ENCODE assay signal across 18 mouse cellular contexts in genomic region chr7:25232101-25232648, GRCm38 (mm10). TPM values are rescaled to one million over a fixed set of nuclear protein-coding genes. Genes with fewer than 3 reads are reported as not detected.
DNase-seq lines count a peak whose midpoint lies in the region; ATAC-seq and TF ChIP-seq lines count a peak whose summit lies in the region.
"Had no signal": no experiment of that assay in that cellular context is flagged by ENCODE, and none has a peak within 500 bp of the region (broad histone marks: within the 10 kb centered on the region; RNA-seq: fewer than 3 reads in every experiment).

No protein-coding gene starts in this region.

- no peak overlapping the region for H3K4me2 ChIP-seq in intestine, postnatal 0 days (replicated peaks; ENCODE audit: low read depth)
- no peak overlapping the region for H3K4me2 ChIP-seq in intestine, embryonic 16.5 days (ENCODE audit: low read depth, low read length)
- no peak overlapping the region for H3K4me2 ChIP-seq in midbrain, embryonic 15.5 days
- H3K4me2 ChIP-seq in CH12.LX (ENCODE audit: insufficient read depth, low read depth, poor library complexity, severe bottlenecking), result no peak overlapping the region
- H3K4me2 ChIP-seq: embryonic facial prominence, embryonic 12.5 days; forebrain, embryonic 13.5 days; heart, embryonic 15.5 days; liver, embryonic 15.5 days; stomach, embryonic 15.5 days had no signal

- H3K79me2 ChIP-seq in CH12.LX (replicated peaks; ENCODE audit: control insufficient read depth, extremely low read depth, insufficient read depth, poor library complexity, severe bottlenecking), result peaks cover 34% of the 10 kb centered on the region

- TF ChIP-seq CTCF in intestine, postnatal 0 days (IDR thresholded peaks at IDR 0.05; ENCODE audit: low read depth), result peak; percentile 36
- no peak; a peak in 1 of 4 replicates for TF ChIP-seq CTCF in CH12.LX (conservative IDR thresholded peaks at IDR 0.05 in 1 of 2, IDR thresholded peaks at IDR 0.05 in 1 of 2; ENCODE audit: low read depth in 2 of 2, low read length in 2 of 2)

- H3K36me3 ChIP-seq in intestine, postnatal 0 days (ENCODE audit: control insufficient read depth, insufficient read depth), result peaks cover 69% of the 10 kb centered on the region
- peaks cover 34% of the 10 kb centered on the region for H3K36me3 ChIP-seq in intestine, embryonic 16.5 days (ENCODE audit: control insufficient read depth, insufficient read depth, low read length)
- peaks cover 87% of the 10 kb centered on the region for H3K36me3 ChIP-seq in midbrain, embryonic 10.5 days
- H3K36me3 ChIP-seq in midbrain, embryonic 15.5 days (replicated peaks), result peaks cover 58% of the 10 kb centered on the region
- peaks cover 78 to 86% of the 10 kb centered on the region in 2 experiments for H3K36me3 ChIP-seq in CH12.LX (replicated peaks in 1 of 2; ENCODE audit: control insufficient read depth in 1 of 2, insufficient read depth in 1 of 2, low read length in 1 of 2)

- TF ChIP-seq RAD21 in CH12.LX (IDR thresholded peaks at IDR 0.05; ENCODE audit: low read depth, low read length), result no peak; the same call in 1 of the 2 replicates

- in situ Hi-C loops in CH12.LX (cut with MboI; ENCODE audit: low pct_ligation_motif_present, low pct_unique_long_range_greater_than_20kb, low sequenced_read_pairs), result no loop called here

- DNase-seq in midbrain, embryonic 10.5 days (ENCODE audit: low spot score), result no peak
- DNase-seq in CH12.LX (ENCODE audit: extremely low read depth) (no peak), ES-CJ7 (ENCODE audit: low read depth, low spot score) (peak; percentile 43)
- no peak for DNase-seq in adrenal gland, adult 8-10 months
- no peak for DNase-seq in layer of hippocampus, postnatal 10 days (ENCODE audit: low spot score in 2 of 2)
- DNase-seq: cerebellum, adult 9-10 months; gastrocnemius, postnatal 25 days; kidney, adult 8-10 months had no signal

- no peaks in the 10 kb centered on the region for H3K9me3 ChIP-seq in intestine, postnatal 0 days (ENCODE audit: control insufficient read depth)
- no peaks in the 10 kb centered on the region for H3K9me3 ChIP-seq in intestine, embryonic 16.5 days (ENCODE audit: control insufficient read depth, low read length)
- H3K9me3 ChIP-seq in midbrain, embryonic 10.5 days (replicated peaks), result no peaks in the 10 kb centered on the region
- no peaks in the 10 kb centered on the region for H3K9me3 ChIP-seq in midbrain, embryonic 15.5 days
- H3K9me3 ChIP-seq in CH12.LX (replicated peaks; ENCODE audit: low read length), result no peaks in the 10 kb centered on the region
- H3K9me3 ChIP-seq: embryonic facial prominence, embryonic 12.5 days; forebrain, embryonic 13.5 days; heart, embryonic 15.5 days; liver, embryonic 15.5 days; stomach, embryonic 15.5 days had no signal

- no peak overlapping the region for H3K27ac ChIP-seq in intestine, postnatal 0 days (ENCODE audit: low read depth, low read length)
- H3K27ac ChIP-seq in intestine, embryonic 16.5 days (ENCODE audit: low read length), result no peak overlapping the region
- no peak overlapping the region for H3K27ac ChIP-seq in midbrain, embryonic 10.5 days (replicated peaks)
- no peak overlapping the region for H3K27ac ChIP-seq in midbrain, embryonic 15.5 days
- no peak overlapping the region for H3K27ac ChIP-seq in CH12.LX (ENCODE audit: insufficient read depth, low read depth)
- H3K27ac ChIP-seq: embryonic facial prominence, embryonic 12.5 days; forebrain, embryonic 13.5 days; heart, embryonic 15.5 days; liver, embryonic 15.5 days; stomach, embryonic 15.5 days had no signal

- TF ChIP-seq EP300 in CH12.LX (IDR thresholded peaks at IDR 0.05; ENCODE audit: low read length), result no peak

- 57% methylated on average over 5 of the region's 5 CpGs for WGBS in intestine, postnatal 0 days
- WGBS in intestine, embryonic 16.5 days, result 49% methylated on average over 5 of the region's 5 CpGs
- WGBS in midbrain, embryonic 10.5 days, result 73% methylated on average over 5 of the region's 5 CpGs
- WGBS in midbrain, embryonic 15.5 days, result 60% methylated on average over 5 of the region's 5 CpGs

- no peaks in the 10 kb centered on the region for H3K27me3 ChIP-seq in intestine, postnatal 0 days (replicated peaks; ENCODE audit: control insufficient read depth, insufficient read depth, low read length)
- H3K27me3 ChIP-seq in intestine, embryonic 16.5 days (replicated peaks; ENCODE audit: control insufficient read depth, insufficient read depth, low read length), result no peaks in the 10 kb centered on the region
- H3K27me3 ChIP-seq in midbrain, embryonic 10.5 days (ENCODE audit: low read depth, poor library complexity, severe bottlenecking), result no peaks in the 10 kb centered on the region
- no peaks in the 10 kb centered on the region for H3K27me3 ChIP-seq in midbrain, embryonic 15.5 days (replicated peaks)
- H3K27me3 ChIP-seq in CH12.LX (replicated peaks), result no peaks in the 10 kb centered on the region
- H3K27me3 ChIP-seq: embryonic facial prominence, embryonic 12.5 days; forebrain, embryonic 13.5 days; heart, embryonic 15.5 days; liver, embryonic 15.5 days; stomach, embryonic 15.5 days had no signal

- no peaks in the 10 kb centered on the region for H3K4me1 ChIP-seq in intestine, postnatal 0 days (replicated peaks; ENCODE audit: control insufficient read depth, insufficient read depth, low read length)
- peaks cover 21% of the 10 kb centered on the region for H3K4me1 ChIP-seq in intestine, embryonic 16.5 days (ENCODE audit: control insufficient read depth, insufficient read depth, low read length)
- peaks cover 21% of the 10 kb centered on the region for H3K4me1 ChIP-seq in midbrain, embryonic 10.5 days
- H3K4me1 ChIP-seq in midbrain, embryonic 15.5 days, result peaks cover 28% of the 10 kb centered on the region
- H3K4me1 ChIP-seq in CH12.LX (ENCODE audit: control insufficient read depth in 1 of 2, insufficient read depth in 2 of 2), result peaks cover 8 to 31% of the 10 kb centered on the region in 2 experiments

- no peak overlapping the region for H3K4me3 ChIP-seq in intestine, postnatal 0 days (ENCODE audit: low read depth, low read length)
- H3K4me3 ChIP-seq in intestine, embryonic 16.5 days (ENCODE audit: low read length), result no peak overlapping the region
- 0 out of 2 replicates have a peak overlapping the region, but pooled peaks have one; percentile 5 for H3K4me3 ChIP-seq in midbrain, embryonic 10.5 days
- no peak overlapping the region for H3K4me3 ChIP-seq in midbrain, embryonic 15.5 days
- no peak overlapping the region for H3K4me3 ChIP-seq in CH12.LX (replicated peaks in 1 of 3; ENCODE audit: low read depth in 2 of 3, low read length in 2 of 3, poor library complexity in 1 of 3)
- H3K4me3 ChIP-seq: embryonic facial prominence, embryonic 12.5 days; erythroblast, embryonic 14.5 days; forebrain, embryonic 13.5 days; heart, embryonic 15.5 days; liver, embryonic 15.5 days; myocyte; stomach, embryonic 15.5 days had no signal

- ATAC-seq in intestine, postnatal 0 days, result no peak
- no peak for ATAC-seq in intestine, embryonic 16.5 days
- ATAC-seq in midbrain, embryonic 15.5 days (replicated peaks), result no peak
- ATAC-seq: forebrain, embryonic 13.5 days had no signal

- no peak for TF ChIP-seq POLR2A in CH12.LX (IDR thresholded peaks at IDR 0.05; ENCODE audit: low read depth, low read length)

- H3K9ac ChIP-seq in intestine, postnatal 0 days (ENCODE audit: low read depth, low read length), result no peak overlapping the region
- no peak overlapping the region for H3K9ac ChIP-seq in intestine, embryonic 16.5 days (ENCODE audit: low read depth, low read length)
- no peak overlapping the region for H3K9ac ChIP-seq in midbrain, embryonic 15.5 days
- H3K9ac ChIP-seq in CH12.LX (ENCODE audit: insufficient read depth, low read depth), result no peak overlapping the region
- H3K9ac ChIP-seq: forebrain, embryonic 13.5 days; heart, embryonic 15.5 days; liver, embryonic 15.5 days; stomach, embryonic 15.5 days had no signal

- dilution Hi-C loops in CH12.LX (cut with MboI; ENCODE audit: extremely low pct_ligation_motif_present, extremely low pct_unique_long_range_greater_than_20kb, low sequenced_read_pairs), result no loop called here

RNA-seq across cellular contexts. Expression of gene Gsk3a, which starts 5.5 kb away (rescaled TPM):
- 8.8 and 9.7 TPM in 2 replicates for polyA plus RNA-seq in intestine, postnatal 0 days (2015; fragmentation: Nextera tagmentation; extraction: Ambion mirVana)
- 4.0 and 5.9 TPM in 2 replicates for polyA plus RNA-seq in intestine, embryonic 16.5 days (2015; fragmentation: Nextera tagmentation; extraction: Ambion mirVana)
- polyA plus RNA-seq in midbrain, embryonic 10.5 days (2016; fragmentation: Nextera tagmentation; extraction: Ambion mirVana), result 9.3 and 10.5 TPM in 2 replicates
- polyA plus RNA-seq in midbrain, embryonic 15.5 days (2015; fragmentation: Nextera tagmentation; extraction: Ambion mirVana), result 19.5 TPM in 2 replicates
- total RNA-seq in CH12.LX (2012; rRNA removed), result 47.5 and 55.1 TPM in 2 replicates
- total RNA-seq in CH12.LX (2014; rRNA removed), result 44.1 and 45.8 TPM in 2 replicates
- 72.2 and 76.1 TPM in 2 replicates for polyA plus RNA-seq in CH12.LX (2012; ENCODE audit: insufficient read length, low read depth)
- total RNA-seq in adrenal gland, adult 8-10 months (2022), result 100 to 1,000 TPM in 3 of 4 experiments, 10 to 100 TPM in 1; 99.2 to 107 (median 104) TPM
- 100 to 1,000 TPM; 162 to 187 TPM for total RNA-seq in layer of hippocampus, postnatal 10 days (2021)

RNA-seq across cellular contexts. Expression of gene Zfp526, which starts 10.9 kb away (rescaled TPM):
- 1.1 and 1.3 TPM in 2 replicates for polyA plus RNA-seq in intestine, postnatal 0 days (2015; fragmentation: Nextera tagmentation; extraction: Ambion mirVana)
- polyA plus RNA-seq in intestine, embryonic 16.5 days (2015; fragmentation: Nextera tagmentation; extraction: Ambion mirVana), result 1.9 and 2.3 TPM in 2 replicates
- polyA plus RNA-seq in midbrain, embryonic 10.5 days (2016; fragmentation: Nextera tagmentation; extraction: Ambion mirVana), result 2.7 and 2.8 TPM in 2 replicates
- 1.8 and 1.9 TPM in 2 replicates for polyA plus RNA-seq in midbrain, embryonic 15.5 days (2015; fragmentation: Nextera tagmentation; extraction: Ambion mirVana)
- total RNA-seq in CH12.LX (2012; rRNA removed) (6.5 and 7.4 TPM in 2 replicates), CH12.LX (2014; rRNA removed) (2.0 and 2.2 TPM in 2 replicates)
- 6.5 and 7.0 TPM in 2 replicates for polyA plus RNA-seq in CH12.LX (2012; ENCODE audit: insufficient read length, low read depth)
- 10 to 100 TPM; 11.7 to 16.1 (median 14.2) TPM for total RNA-seq in adrenal gland, adult 8-10 months (2022)
- total RNA-seq in layer of hippocampus, postnatal 10 days (2021), result 1 to 10 TPM; 7.2 to 8.4 TPM

RNA-seq across cellular contexts. Expression of gene Dedd2, which starts 11.8 kb away (rescaled TPM):
- 14.8 and 15.8 TPM in 2 replicates for polyA plus RNA-seq in intestine, postnatal 0 days (2015; fragmentation: Nextera tagmentation; extraction: Ambion mirVana)
- polyA plus RNA-seq in intestine, embryonic 16.5 days (2015; fragmentation: Nextera tagmentation; extraction: Ambion mirVana), result 11.3 and 11.9 TPM in 2 replicates
- polyA plus RNA-seq in midbrain, embryonic 10.5 days (2016; fragmentation: Nextera tagmentation; extraction: Ambion mirVana), result 8.4 TPM in 2 replicates
- polyA plus RNA-seq in midbrain, embryonic 15.5 days (2015; fragmentation: Nextera tagmentation; extraction: Ambion mirVana), result 18.5 and 18.7 TPM in 2 replicates
- total RNA-seq in CH12.LX (2012; rRNA removed), result 11.7 and 12.1 TPM in 2 replicates
- 10.7 and 13.9 TPM in 2 replicates for total RNA-seq in CH12.LX (2014; rRNA removed)
- polyA plus RNA-seq in CH12.LX (2012; ENCODE audit: insufficient read length, low read depth), result 10.2 and 10.6 TPM in 2 replicates
- 10 to 100 TPM; 15.6 to 22.2 (median 19.1) TPM for total RNA-seq in adrenal gland, adult 8-10 months (2022)
- 10 to 100 TPM; 22.2 to 26.3 TPM for total RNA-seq in layer of hippocampus, postnatal 10 days (2021)

RNA-seq across cellular contexts. Expression of gene Erf, which starts 18.4 kb away (rescaled TPM):
- polyA plus RNA-seq in intestine, postnatal 0 days (2015; fragmentation: Nextera tagmentation; extraction: Ambion mirVana), result 7.8 and 8.4 TPM in 2 replicates
- 6.6 and 7.9 TPM in 2 replicates for polyA plus RNA-seq in intestine, embryonic 16.5 days (2015; fragmentation: Nextera tagmentation; extraction: Ambion mirVana)
- 6.9 and 7.3 TPM in 2 replicates for polyA plus RNA-seq in midbrain, embryonic 10.5 days (2016; fragmentation: Nextera tagmentation; extraction: Ambion mirVana)
- 3.3 and 5.3 TPM in 2 replicates for polyA plus RNA-seq in midbrain, embryonic 15.5 days (2015; fragmentation: Nextera tagmentation; extraction: Ambion mirVana)
- total RNA-seq in CH12.LX (2012; rRNA removed) (13.0 and 13.2 TPM in 2 replicates), CH12.LX (2014; rRNA removed) (6.1 and 7.1 TPM in 2 replicates)
- polyA plus RNA-seq in CH12.LX (2012; ENCODE audit: insufficient read length, low read depth), result 15.2 and 15.4 TPM in 2 replicates
- 10 to 100 TPM; 23.6 to 29.4 (median 27.2) TPM for total RNA-seq in adrenal gland, adult 8-10 months (2022)
- 10 to 100 TPM; 38.1 to 39.5 TPM for total RNA-seq in layer of hippocampus, postnatal 10 days (2021)

RNA-seq across cellular contexts. Expression of gene Cic, which starts 35.3 kb away (rescaled TPM):
- 17.2 and 21.7 TPM in 2 replicates for polyA plus RNA-seq in intestine, postnatal 0 days (2015; fragmentation: Nextera tagmentation; extraction: Ambion mirVana)
- 17.3 and 19.9 TPM in 2 replicates for polyA plus RNA-seq in intestine, embryonic 16.5 days (2015; fragmentation: Nextera tagmentation; extraction: Ambion mirVana)
- polyA plus RNA-seq in midbrain, embryonic 10.5 days (2016; fragmentation: Nextera tagmentation; extraction: Ambion mirVana), result 18.5 and 21.7 TPM in 2 replicates
- 42.1 and 45.9 TPM in 2 replicates for polyA plus RNA-seq in midbrain, embryonic 15.5 days (2015; fragmentation: Nextera tagmentation; extraction: Ambion mirVana)
- 17.5 and 21.7 TPM in 2 replicates for total RNA-seq in CH12.LX (2012; rRNA removed)
- 2.2 and 2.5 TPM in 2 replicates for total RNA-seq in CH12.LX (2014; rRNA removed)
- 31.2 and 34.5 TPM in 2 replicates for polyA plus RNA-seq in CH12.LX (2012; ENCODE audit: insufficient read length, low read depth)
- 100 to 1,000 TPM; 118 to 195 (median 151) TPM for total RNA-seq in adrenal gland, adult 8-10 months (2022)
- 100 to 1,000 TPM; 234 to 267 TPM for total RNA-seq in layer of hippocampus, postnatal 10 days (2021)
